Mouse (Mus musculus) E14TG2a.4 (cell line): Measurements from ENCODE around the gene Gm19426.

ENCODE experiments used
- H3K27me3 ChIP-seq: 2 replicates; pipeline ENCODE4 v1.6.1; 2014; ENCODE audit warnings: low read length, control low read depth; ENCODE audit not compliant: insufficient read depth
- H3K36me3 ChIP-seq: 2 replicates; pipeline ENCODE4 v1.6.1; 2014; ENCODE audit warnings: low read length, control low read depth; ENCODE audit not compliant: insufficient read depth
- H3K4me1 ChIP-seq: replicated peaks from 2 replicates; pipeline ENCODE4 v1.6.1; 2014; ENCODE audit warnings: low read depth, low read length, control low read depth
- H3K4me3 ChIP-seq: replicated peaks from 2 replicates; pipeline ENCODE4 v1.5.1; 2014; ENCODE audit warnings: mild to moderate bottlenecking, low read length
- H3K9me3 ChIP-seq: 2 replicates; pipeline ENCODE4 v1.6.1; 2014; ENCODE audit warnings: low read length, control low read depth
- CTCF ChIP-seq: conservative IDR thresholded peaks from 2 replicates; pipeline ENCODE4 v1.5.1; 2014; ENCODE audit warnings: low read length
- NANOG ChIP-seq: IDR thresholded peaks from 2 replicates; pipeline ENCODE4 v1.6.1; 2014; ENCODE audit warnings: borderline replicate concordance, low read length, mixed read lengths
- POU5F1 ChIP-seq: IDR thresholded peaks from 2 replicates; pipeline ENCODE4 v1.6.1; 2014; ENCODE audit warnings: low read length, borderline replicate concordance

Gm19426 gene

DNA sequence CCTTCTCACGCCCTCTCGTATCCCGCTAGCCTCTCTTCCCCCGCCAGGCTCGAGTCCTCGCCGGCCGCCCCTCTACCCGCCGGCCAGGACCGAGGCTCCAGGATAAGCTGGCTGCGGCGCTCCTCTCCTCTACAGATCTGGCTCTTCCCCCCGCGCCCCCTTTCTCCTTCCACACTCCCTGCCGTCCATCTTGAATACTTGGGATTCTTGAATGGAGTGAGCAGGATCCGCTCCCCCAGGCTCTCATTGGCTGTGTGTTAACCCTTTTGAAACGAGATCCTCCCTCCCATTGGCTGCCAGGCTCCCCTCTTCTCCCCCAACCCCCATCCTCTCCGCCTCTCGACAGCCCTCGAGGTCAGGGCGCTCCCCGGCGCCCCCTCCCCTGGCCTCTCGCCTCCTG lies at the start of gene Gm19426:
Gene Gm19426, minus strand, starts transcription at position 95 of the 400 bp plus-strand sequence.
- TF ChIP-seq POU5F1 (no peak), CTCF (no peak), NANOG (no peak)
- Histone ChIP-seq H3K4me1 (peaks cover 69% of the 10 kb centered on the region), H3K36me3 (peaks cover 33% of the 10 kb centered on the region), H3K9me3 (no peaks in the 10 kb centered on the region), H3K27me3 (peaks cover 11% of the 10 kb centered on the region; the same call in 1 of the 2 replicates), H3K4me3 (peak within 1 kb of the TSS; percentile 100)

DNA sequence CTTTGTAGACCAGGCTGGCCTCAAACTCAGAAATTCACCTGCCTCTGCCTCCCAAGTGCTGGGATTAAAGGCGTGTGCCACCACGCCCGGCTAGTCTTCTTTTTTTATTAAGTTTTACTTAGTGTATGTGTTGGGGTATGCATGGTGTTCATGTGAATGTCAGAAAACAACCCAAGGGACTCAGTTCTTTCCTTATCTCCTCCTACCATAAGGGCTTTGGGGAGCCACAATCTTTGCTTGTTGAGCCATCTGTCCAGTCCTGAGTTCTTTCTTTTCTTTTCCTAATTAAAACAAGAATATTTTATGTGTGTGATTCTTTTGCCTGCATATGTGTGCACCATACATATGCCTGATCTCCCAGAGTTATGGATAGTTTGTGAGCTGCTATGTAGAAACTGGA lies 49.7 kb upstream of the Gm19426 start:
- TF ChIP-seq NANOG (no peak), CTCF (no peak), POU5F1 (no peak)
- Histone ChIP-seq H3K36me3 (no peaks in the 10 kb centered on the region), H3K4me1 (peaks cover 16% of the 10 kb centered on the region), H3K4me3 (no peak overlapping the region), H3K27me3 (peaks cover 7% of the 10 kb centered on the region; the same call in 1 of the 2 replicates), H3K9me3 (peaks cover 27% of the 10 kb centered on the region)

DNA sequence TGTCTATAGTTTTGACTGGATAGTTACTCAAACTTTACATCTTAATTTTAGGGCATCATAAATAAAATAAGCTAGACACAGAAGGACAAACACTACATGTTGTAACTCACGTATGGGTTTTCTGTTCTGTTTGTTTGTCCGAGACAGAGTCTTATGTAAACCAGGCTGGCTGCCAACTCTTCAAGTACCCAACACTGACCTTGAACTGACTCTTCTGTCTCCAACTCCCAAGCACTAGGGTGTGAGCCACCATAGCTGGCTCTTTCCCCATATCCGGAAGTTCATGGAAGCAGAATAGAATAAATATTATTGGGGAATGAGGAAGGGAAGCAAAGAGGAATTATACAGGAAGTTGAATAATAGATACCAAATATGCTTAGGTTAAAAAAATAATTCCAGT lies 49.1 kb upstream of the Gm19426 start:
- no peak overlapping the region for H3K4me3 ChIP-seq
- no peak for TF ChIP-seq CTCF
- peaks cover 9% of the 10 kb centered on the region; the same call in 1 of the 2 replicates for H3K27me3 ChIP-seq
- peaks cover 10% of the 10 kb centered on the region for H3K4me1 ChIP-seq
- peaks cover 27% of the 10 kb centered on the region for H3K9me3 ChIP-seq
- no peaks in the 10 kb centered on the region for H3K36me3 ChIP-seq

DNA sequence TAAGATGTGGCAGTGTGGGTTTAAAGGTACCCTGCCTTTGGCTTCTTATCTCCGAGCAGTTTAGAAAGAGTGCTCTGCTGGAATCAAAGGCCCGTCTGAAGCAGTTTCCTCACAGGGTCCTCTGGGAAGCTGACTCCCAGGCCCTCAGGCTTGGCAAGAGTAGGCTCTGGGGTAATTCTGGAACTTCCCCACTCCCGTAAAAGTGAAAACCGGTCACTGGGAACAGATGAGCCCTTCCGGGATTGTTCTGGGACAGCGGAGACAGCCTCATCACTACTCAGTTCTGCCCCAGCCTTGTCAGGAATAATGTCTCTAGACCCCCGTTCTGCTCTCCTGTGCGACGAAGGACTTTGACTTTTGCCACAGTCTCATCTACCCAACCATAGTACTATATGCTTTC lies 47.0 kb upstream of the Gm19426 start:
- H3K4me3 ChIP-seq, result peak overlapping the region; percentile 13; the same call in 1 of the 2 replicates
- peaks cover 21% of the 10 kb centered on the region for H3K9me3 ChIP-seq
- H3K27me3 ChIP-seq, result peaks cover 10% of the 10 kb centered on the region; the same call in 1 of the 2 replicates
- no peak for TF ChIP-seq POU5F1
- no peak for TF ChIP-seq NANOG
- TF ChIP-seq CTCF, result no peak
- H3K36me3 ChIP-seq, result no peaks in the 10 kb centered on the region
- peaks cover 10% of the 10 kb centered on the region for H3K4me1 ChIP-seq

DNA sequence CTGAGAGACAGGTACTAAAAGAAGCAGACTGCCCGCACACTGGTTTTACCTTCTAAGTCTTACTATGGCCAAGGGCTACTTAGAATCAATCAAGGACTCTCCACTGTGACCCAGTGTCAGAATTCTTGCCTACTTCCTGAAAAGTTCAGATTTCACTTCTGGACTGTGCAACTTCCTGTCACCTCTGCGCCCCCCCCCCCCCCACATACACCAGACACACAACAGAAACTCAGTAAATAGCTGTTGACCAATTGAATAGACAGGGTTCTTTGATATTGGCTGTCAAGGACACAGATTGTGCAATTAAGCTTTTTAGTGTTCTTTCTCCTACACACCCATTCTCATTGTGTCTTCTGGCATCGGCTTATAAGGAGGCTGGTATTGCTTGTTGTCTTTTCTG lies 44.9 kb upstream of the Gm19426 start:
- H3K4me1 ChIP-seq, result peaks cover 10% of the 10 kb centered on the region
- H3K36me3 ChIP-seq, result no peaks in the 10 kb centered on the region
- no peak overlapping the region for H3K4me3 ChIP-seq
- H3K27me3 ChIP-seq, result peaks cover 10% of the 10 kb centered on the region; the same call in 1 of the 2 replicates
- TF ChIP-seq CTCF (no peak), POU5F1 (no peak), NANOG (no peak)
- no peaks in the 10 kb centered on the region for H3K9me3 ChIP-seq

DNA sequence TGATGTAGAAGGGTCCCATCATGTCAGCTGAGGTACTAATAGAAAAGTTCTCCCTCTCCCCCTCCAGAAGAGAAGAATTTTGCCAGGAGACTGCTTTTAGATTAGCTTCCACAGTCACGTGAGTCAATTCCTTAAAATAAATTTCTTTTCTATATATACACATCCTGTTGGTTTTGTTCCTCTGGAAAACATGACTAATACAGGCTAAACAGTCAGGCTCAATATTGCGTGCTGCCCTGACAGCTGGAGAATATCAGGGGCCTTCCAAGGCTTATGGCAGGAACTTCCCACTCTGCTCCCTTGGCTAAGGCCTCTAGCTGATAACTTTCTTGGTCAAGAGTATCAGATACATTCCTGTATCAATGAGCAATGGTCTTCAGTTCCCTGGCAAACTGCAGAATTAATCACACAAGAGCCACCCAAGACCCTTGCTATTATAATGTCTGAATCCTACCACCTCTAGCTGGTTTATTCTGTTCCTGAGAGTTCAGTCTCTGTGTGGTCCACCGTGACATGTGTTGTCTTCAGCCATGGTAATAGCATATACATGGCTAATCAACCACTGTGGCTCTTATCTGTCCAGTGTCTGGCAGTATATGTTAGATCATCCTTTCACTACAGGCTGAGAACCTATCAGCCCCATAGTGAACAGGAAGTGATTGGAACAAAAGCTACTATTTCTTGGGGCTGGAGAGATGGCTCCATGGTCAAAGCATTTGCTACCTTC lies 40.5 kb upstream of the Gm19426 start:
- Histone ChIP-seq H3K4me1 (peaks cover 4% of the 10 kb centered on the region; the same call in 1 of the 2 replicates), H3K4me3 (no peak overlapping the region), H3K9me3 (no peaks in the 10 kb centered on the region), H3K27me3 (peaks cover 4% of the 10 kb centered on the region; the same call in 1 of the 2 replicates), H3K36me3 (no peaks in the 10 kb centered on the region)
- TF ChIP-seq POU5F1 (no peak), CTCF (no peak), NANOG (no peak)

DNA sequence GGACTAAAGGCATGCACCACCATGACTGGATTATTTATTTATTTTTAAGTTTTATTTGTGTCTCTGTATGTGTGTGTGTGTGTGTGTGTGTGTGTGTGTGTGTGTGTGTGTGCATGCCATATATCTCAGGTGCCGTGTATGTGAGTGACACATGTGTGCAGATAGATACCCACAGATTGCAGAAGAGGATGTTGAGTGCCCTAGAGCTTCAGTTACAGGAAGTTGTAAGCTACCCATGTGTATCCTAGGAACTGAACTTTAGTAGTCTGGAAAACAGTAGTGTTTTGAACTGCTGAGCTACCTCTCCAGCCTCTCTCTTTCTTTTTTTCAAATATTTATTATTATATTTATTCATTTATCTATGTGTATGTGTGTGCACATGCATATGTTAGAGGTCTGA lies 39.9 kb upstream of the Gm19426 start:
- TF ChIP-seq NANOG (no peak), POU5F1 (no peak), CTCF (no peak)
- Histone ChIP-seq H3K4me1 (peaks cover 7% of the 10 kb centered on the region; the same call in 1 of the 2 replicates), H3K4me3 (no peak overlapping the region), H3K36me3 (no peaks in the 10 kb centered on the region), H3K9me3 (no peaks in the 10 kb centered on the region), H3K27me3 (peaks cover 4% of the 10 kb centered on the region; the same call in 1 of the 2 replicates)

DNA sequence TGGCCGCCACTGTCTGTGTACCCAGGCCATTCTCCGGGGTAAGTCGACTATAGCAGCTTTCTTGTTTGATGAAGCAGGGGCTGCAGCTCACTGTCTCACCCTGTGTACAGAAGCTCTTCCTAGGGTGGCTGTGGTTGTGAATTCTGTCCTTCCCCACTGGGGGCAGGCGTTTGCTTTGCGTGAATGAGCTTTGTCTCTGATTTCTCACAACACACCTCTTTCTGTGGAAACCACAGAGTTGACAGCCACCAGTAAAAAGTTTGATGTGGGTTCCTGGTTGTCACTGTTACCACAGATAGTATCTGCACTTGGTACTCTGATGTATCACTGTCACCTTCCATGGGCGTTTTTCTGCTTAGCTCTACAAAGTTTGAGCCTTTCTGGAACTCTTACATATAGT lies 35.8 kb upstream of the Gm19426 start:
- Histone ChIP-seq H3K9me3 (no peaks in the 10 kb centered on the region), H3K27me3 (no peaks in the 10 kb centered on the region), H3K4me3 (no peak overlapping the region), H3K4me1 (peaks cover 27% of the 10 kb centered on the region), H3K36me3 (no peaks in the 10 kb centered on the region)
- no peak for TF ChIP-seq POU5F1
- peak; percentile 28 for TF ChIP-seq CTCF
- no peak for TF ChIP-seq NANOG
